Mouse (Mus musculus): ENCODE measurements at regions not wholly inside any gene's neighbourhood (a gene's known extent, or its start where the extent isn't known, plus 50 kb on each side); places are given as distances from the start of the nearest gene placed in this dataset.

DNA sequence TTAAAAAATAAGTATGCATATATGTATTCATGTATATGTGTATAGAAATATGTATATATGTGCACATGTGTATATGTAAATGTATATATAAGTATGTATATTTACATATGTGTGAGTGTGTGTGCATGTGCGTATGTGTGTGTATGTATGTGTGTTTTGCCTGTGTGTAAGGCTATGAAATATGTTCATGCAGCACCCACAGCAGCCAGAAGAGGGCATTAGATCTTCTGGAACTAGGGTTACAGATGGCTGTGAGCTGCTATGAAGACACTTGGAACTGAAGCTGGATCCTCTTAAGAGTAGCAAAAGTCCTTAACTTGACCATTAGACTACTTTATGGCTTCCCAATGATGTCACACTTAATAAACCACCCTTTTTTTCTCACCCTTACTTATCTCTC lies 166.2 kb upstream of the Nampt start:
- DNase-seq = no peak

DNA sequence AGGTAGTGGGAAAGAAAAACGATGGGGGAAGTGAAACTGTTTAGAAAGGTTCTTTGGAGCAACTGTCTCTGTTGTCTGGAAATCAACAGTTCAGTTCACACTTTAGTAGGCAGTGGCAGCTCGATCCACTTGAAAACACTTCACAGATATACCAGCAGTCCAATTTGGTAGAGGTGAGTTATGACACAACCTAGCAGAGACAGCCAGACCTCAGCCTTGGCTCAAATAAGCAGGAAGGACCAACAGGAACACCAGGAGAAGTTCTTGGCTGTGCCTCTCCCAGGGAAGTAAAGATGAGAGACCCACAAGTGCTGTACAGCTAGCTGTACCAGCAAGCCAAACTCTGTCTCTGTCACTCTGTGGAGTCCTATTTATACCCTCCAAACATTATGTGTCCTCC lies 163.2 kb upstream of the Nampt start:
- no peak for DNase-seq

DNA sequence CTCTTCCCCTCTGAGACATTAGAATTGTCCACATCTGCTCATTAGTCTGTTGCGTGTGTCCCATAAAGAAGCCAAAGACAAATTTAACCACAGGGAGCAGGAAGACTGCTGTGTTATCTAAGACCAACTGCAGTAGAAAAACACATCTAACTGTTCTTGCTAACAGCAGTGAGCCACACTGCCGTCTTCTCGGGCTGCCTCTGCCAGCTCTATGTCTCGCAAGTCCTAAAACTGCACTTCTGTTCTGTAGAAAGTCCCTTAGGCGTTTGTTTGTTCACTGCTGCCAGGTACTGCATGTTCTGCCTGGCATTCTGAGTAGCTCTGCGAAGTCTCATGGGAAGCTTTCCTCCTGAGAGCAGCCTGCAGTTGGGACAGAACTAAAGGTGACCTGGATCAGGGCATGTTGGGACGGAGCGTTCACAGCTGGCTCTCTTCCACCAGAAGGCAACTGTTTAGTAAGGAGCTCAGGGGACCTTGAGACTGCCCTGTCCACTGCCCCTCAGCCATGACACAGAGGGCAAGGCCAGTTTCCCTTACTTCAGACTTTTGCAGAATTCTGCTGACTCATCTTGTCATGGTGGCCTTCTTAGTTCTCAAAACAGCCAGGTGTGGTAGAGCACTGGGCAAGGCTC lies 157.4 kb upstream of the Nampt start:
- no peak for DNase-seq

GRCm38 (mm10) chr12:32666040-32666439 lies 153.3 kb upstream of the Nampt start:
- no peak for DNase-seq

GRCm38 (mm10) chr12:32677908-32678307 lies 141.4 kb upstream of the Nampt start:
- no peak for DNase-seq

DNA sequence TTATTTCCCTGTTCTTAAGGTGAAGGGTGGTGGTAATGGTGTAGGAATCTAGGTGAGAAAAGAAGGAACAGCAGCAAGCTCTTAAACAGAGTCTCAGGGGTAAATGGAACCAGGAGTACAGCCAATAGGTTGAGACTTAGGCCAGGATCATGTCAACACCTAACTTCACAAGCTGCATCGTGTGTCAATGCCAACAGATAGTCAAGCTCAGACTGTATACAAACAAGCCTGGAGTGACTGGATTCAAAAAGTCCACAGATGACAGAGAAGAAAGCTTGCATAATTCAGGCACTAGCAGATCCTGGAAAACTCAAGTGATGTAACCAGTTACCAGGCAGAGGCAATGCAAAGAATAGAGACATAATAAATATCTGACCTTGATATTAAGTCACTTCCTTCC lies 140.6 kb upstream of the Nampt start:
- no peak for DNase-seq

DNA sequence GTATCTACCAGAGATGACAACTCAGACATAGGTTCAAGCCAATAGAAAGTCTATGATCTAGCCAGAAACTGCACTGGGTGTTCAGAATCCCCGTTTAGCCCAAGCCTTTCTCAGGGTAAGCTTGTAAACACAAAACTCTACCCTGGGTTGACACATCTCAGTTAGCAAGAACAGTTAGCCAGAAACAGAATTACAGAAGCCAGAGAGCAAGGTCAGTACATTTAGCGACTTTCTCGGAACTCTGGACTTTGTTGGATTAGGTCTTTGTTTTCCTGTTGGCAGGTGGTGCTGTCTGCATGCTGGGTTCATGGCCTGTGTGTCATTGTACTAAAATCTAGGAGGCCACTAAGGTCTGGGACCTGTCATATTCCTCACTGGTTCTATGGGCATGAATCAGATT lies 137.4 kb upstream of the Nampt start:
- no peak for DNase-seq

GRCm38 (mm10) chr12:32683375-32683774 lies 136.0 kb upstream of the Nampt start:
- no peak for DNase-seq

GRCm38 (mm10) chr12:32685788-32686385 lies 133.5 kb upstream of the Nampt start:
- no peak for DNase-seq

- no peak for DNase-seq
These were observed 130.0 kb upstream of the Nampt start for GRCm38 (mm10) chr12:32689361-32689760.

- no peak for DNase-seq
These were observed 129.2 kb upstream of the Nampt start for GRCm38 (mm10) chr12:32690096-32690495.

DNA sequence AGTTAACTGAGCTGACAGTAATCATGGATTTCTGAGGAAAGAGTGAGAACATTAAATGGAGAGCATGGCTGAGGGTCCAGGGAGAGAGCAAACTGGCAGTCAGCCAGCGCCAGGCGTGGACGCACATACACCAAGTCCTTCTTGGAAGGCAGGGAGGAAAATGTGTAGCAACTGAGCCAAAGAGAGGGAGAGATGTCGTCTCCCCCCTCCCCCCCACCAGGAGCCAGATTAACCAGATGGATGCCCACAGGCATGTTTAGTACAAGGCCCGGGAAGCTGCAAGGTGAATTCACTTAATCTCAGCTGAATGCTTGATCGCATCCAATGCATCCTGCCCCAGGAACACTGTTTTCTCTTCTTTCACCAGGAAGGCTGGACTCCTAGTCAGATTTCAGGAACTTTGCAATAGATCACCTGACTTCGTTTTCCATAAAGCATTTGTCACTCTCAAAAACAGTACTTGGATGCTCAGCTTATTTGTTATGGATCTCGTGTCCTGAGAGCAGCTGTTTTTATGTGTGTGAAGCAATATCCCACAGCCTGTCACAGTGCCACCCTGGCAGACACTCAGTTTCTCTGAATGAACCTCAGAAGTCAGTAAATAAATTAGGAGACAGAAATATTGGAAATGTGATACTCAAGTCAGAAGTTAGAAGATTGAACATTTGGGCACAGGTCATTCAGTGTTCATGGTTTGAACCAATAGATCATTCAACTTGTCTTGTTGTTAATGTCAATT lies 127.1 kb upstream of the Nampt start:
- DNase-seq = no peak

GRCm38 (mm10) chr12:32692962-32693361 lies 126.4 kb upstream of the Nampt start:
- DNase-seq = no peak

DNA sequence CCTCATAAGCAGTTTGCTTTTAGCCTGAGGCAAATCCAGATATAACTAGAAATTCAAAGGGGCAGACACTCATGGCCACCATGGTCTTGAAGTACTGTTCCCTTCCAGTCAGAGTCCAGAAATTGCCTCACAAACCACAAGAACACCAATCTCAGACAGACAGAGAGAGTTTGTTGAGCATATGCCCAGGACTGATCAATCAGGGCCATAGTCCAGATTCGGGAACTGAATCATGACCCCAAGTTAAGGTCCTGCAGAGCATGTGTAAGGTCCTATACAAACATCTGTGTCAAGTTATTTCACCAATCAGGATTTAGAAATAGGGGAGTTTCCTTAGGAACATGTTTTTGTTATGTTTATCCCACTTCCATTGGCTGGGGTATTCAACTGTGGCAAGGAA lies 125.7 kb upstream of the Nampt start:
- DNase-seq = no peak

DNA sequence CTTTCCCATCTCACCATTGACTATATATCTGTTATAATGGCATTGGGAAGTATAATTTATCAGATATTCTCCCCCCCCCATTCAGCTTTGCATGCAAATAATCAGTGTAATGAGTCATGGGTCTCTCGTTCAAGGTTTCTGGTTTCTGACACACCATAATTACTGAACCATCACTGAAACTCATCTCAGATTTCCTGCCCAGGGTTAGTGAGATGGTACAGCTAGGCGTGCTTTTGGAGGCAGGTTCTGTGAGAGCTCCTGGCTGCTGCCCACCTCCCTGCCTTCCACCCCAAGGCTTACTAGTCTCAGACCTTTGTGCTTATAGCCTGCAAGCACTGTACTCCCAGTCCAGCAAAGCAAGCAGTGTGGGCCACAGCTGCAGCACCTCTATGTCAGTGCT lies 122.5 kb upstream of the Nampt start:
- no peak for DNase-seq

DNA sequence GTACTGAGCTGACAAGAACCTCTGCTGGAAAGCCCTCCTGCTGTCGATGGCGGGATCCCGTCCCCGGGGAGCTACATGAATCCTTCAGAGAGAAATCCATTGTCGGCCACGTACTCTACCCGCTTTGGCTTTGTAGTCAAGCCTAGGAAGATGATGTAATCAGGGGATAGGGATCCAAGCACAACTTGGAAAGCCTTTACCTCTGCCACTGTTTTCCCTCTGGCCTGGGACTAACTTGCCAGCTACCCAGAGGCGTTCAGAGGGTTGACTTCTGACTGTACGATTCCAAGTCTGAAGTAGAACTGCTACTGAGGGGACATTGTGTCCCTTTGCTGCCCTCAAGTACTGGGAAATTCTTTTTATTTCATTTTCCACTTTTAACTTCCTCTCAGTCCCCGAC lies 110.2 kb upstream of the Nampt start:
- DNase-seq = no peak

GRCm38 (mm10) chr12:32717129-32717921 lies 102.0 kb upstream of the Nampt start:
- DNase-seq = peak; percentile 8 to 12

DNA sequence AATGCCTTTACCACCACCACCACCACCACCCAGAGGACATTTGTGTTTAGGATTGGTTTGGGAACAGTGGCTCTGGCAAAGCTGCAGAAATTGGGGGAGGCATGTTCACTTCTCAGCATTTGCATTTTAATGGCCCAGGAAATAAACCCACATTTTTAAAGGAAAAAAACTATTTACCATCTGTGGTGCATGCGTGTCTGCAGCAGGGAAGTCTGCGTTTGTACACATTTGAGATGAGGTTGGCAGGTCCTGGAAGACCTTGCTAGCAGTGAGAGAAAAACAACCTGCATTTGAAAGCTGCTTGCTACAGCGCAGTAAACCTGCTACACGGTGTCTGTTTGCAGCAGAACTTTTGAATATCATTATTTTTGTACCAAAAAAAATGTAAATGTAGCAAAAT lies 100.1 kb upstream of the Nampt start:
- DNase-seq = no peak

- DNase-seq = no peak
These were observed 94.7 kb upstream of the Nampt start for GRCm38 (mm10) chr12:32724451-32725188.

DNA sequence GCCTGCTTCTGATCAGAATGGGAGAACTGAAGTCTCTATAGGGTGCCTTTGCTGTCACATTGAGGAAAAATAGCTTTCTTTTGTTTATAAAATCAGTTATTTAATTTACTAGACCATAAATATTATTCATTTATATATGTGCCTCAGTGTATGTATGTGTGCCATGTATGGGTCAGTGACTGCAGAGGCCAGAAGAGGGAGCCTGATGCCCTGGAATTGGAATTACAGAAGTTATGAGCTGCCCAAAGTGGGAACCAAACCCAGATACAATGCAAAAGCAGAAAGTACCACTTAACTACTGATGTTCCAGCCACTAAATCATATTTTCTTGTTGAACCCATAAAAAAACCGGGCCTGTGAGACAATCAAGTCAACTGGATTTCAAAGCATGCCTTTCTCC lies 91.8 kb upstream of the Nampt start:
- DNase-seq = no peak

DNA sequence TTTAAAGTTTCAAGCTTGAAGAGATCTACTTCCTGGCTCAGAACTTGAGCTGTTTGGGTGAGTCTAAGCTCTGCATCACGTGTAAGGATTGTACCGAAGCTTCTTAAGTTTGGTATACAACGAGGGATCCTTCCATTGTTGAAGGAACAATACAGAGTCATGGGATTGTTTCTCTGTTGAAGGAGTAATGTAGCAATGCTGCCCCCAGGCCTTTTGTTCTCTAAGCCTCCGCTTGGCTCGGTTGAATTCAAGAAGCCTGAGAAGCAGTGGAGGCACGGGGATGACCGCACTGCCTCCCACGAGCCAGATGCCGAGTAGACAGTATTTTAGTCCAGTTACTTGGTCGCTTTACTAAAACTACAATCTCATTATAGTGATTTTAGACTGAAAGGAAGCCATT lies 90.9 kb upstream of the Nampt start:
- no peak for DNase-seq

GRCm38 (mm10) chr12:32735224-32735623 lies 84.1 kb upstream of the Nampt start:
- DNase-seq = no peak

GRCm38 (mm10) chr12:32741465-32741864 lies 77.9 kb upstream of the Nampt start:
- DNase-seq = no peak

Measured in spleen, adult 18-20 months (tissue).